Mouse (Mus musculus): ENCODE measurements around the gene Med15. TPM values are rescaled to one million over a fixed set of nuclear protein-coding genes. Genes with fewer than 3 reads are reported as not detected.
"Not testable (repeated sequence)": the region's sequence is repeated elsewhere in the genome, so short reads cannot be mapped to it uniquely, and the experiment has no call there.

Gene Med15
- polyA plus RNA-seq, 1 experiment from 2014 or later = 50.3 TPM

DNA sequence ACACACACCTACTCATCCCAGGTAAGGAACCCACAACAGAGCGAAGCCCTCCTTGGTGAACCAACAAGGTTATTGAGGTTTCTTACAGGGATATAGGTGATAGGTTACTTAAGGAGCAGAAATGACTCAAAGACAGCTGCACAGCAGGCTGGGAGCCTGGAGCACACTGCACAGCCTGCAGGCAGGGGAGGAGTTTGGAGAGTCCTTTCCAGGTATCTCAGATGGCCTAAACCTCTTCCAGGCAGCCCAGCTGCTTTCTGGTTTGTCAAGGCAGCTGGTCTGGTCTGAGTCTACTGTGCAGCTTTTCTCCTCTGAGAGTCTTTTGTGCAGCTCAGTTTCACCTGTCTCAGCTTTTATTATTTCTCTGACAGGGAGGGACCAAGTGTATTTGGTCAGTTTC, 25.1 kb upstream of the Med15 start:
- no peak overlapping the region for H3K4me2 ChIP-seq (replicated peaks)
- peaks cover 2% of the 10 kb centered on the region; the same call in 1 of the 2 replicates for H3K36me3 ChIP-seq
- no peak overlapping the region for H3K9ac ChIP-seq
- no peak overlapping the region for H3K4me3 ChIP-seq
- no peak overlapping the region for H3K27ac ChIP-seq
- no peaks in the 10 kb centered on the region for H3K9me3 ChIP-seq
- H3K4me1 ChIP-seq = peaks cover 20% of the 10 kb centered on the region
- WGBS = 84% methylated on average over 1 of the region's 1 CpGs
- no peak for ATAC-seq (ENCODE audit: low FRiP score, low read depth)
- 0 out of 2 replicates have a peak, but pooled peaks cover 2% of the 10 kb centered on the region for H3K27me3 ChIP-seq (replicated peaks)

DNA sequence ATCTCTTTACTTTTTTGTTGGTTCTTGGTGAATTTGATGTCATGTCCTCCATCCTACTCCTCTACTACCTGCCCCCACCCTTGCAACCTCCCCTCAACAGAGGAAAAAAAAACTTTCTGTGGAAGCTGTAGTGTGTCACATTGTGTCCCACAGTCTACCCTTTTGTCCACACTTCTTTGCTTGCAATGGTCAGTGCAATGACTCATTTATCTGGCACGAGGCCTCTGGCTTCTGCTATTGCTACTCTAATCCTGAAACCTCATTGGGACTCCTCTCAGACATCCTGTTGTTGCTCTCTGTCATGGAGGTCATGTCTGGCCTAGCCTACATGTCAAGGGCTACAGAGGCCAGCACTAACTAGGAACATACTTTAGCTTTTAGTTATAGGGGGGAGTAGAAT, 21.0 kb upstream of the Med15 start:
- Histone ChIP-seq H3K27ac (no peak overlapping the region), H3K27me3 (replicated peaks) (0 out of 2 replicates have a peak, but pooled peaks cover 2% of the 10 kb centered on the region), H3K36me3 (no peaks in the 10 kb centered on the region), H3K4me3 (no peak overlapping the region), H3K9me3 (no peaks in the 10 kb centered on the region), H3K9ac (no peak overlapping the region), H3K4me2 (replicated peaks) (no peak overlapping the region), H3K4me1 (no peaks in the 10 kb centered on the region)
- WGBS = 43% methylated on average over 1 of the region's 1 CpGs
- no peak for ATAC-seq (ENCODE audit: low FRiP score, low read depth)

DNA sequence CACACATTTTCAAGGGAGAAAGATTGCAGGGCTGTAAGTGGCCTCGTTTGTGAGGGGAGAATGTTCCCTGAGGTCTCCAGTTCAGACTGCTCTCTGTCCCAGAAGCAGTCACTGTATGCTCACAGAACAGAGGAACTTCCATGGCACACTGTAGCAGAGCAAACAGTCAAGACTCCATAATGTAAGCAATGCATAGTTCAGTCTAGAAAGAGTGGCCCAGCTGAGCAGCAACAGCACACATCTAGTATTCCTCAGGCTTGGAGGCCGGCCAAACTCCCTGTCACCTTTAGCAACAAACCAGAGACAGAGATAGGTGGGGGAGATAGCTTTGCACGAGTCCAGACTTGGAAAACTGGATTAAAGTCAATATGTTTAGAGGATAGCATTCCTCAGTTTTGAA, 20.3 kb upstream of the Med15 start:
- 0 out of 2 replicates have a peak, but pooled peaks cover 2% of the 10 kb centered on the region for H3K27me3 ChIP-seq (replicated peaks)
- ATAC-seq (ENCODE audit: low FRiP score, low read depth) = no peak
- no peaks in the 10 kb centered on the region for H3K4me1 ChIP-seq
- no peak overlapping the region for H3K4me3 ChIP-seq
- no peaks in the 10 kb centered on the region for H3K9me3 ChIP-seq
- no peak overlapping the region for H3K9ac ChIP-seq
- H3K4me2 ChIP-seq (replicated peaks) = no peak overlapping the region
- no peak overlapping the region for H3K27ac ChIP-seq
- 30% methylated on average over 3 of the region's 3 CpGs for WGBS
- no peaks in the 10 kb centered on the region for H3K36me3 ChIP-seq

DNA sequence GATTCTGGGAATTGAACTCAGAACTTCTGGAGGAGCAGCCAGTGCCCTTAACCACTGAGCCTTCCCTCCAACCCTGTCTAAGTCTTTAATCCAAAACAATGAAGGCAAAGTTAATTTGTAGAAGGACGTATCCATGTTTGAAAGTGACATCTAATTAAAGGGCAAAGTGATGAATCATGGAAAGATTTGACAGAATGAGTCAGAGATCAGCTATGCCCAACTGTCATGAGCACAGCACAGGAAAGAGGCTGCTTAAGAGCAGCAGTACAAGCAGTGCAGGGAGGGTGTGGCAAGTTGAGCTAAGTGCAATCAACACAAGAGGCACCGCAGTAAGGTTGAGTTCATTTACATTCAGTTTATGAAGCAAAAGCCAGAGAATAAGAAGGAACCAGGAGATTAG, 12.4 kb upstream of the Med15 start:
- WGBS = 85% methylated on average over 2 of the region's 2 CpGs

DNA sequence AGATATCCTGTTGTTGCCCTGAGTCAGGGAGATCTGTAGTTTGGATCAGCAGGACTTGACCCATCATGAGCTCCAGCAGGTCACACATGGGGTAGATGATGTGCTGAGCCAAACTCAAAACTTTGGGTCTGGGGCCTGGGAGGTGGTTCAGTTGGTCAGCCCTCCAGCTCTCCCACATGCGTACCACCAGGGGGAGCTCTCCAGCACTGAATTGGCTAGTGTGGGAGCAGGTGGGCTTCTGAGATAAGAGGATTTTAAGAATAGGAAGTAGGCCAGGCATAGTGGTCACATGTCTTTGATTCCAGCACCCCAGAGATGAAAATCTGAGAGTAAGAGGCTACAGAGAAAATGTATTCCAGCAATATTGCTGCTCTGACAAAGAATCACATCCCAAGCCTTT, 11.8 kb upstream of the Med15 start:
- WGBS = 14% methylated on average over 1 of the region's 1 CpGs

More for the DNA sequence above, 12.4 kb upstream of the Med15 start:
- H3K9me3 ChIP-seq = no peaks in the 10 kb centered on the region
- no peaks in the 10 kb centered on the region for H3K27me3 ChIP-seq (replicated peaks)
- no peaks in the 10 kb centered on the region for H3K4me1 ChIP-seq
- ATAC-seq (ENCODE audit: low FRiP score, low read depth) = no peak
- H3K4me2 ChIP-seq (replicated peaks) = no peak overlapping the region
- no peak overlapping the region for H3K9ac ChIP-seq
- H3K4me3 ChIP-seq = no peak overlapping the region
- no peak overlapping the region for H3K27ac ChIP-seq
- H3K36me3 ChIP-seq = no peaks in the 10 kb centered on the region

DNA sequence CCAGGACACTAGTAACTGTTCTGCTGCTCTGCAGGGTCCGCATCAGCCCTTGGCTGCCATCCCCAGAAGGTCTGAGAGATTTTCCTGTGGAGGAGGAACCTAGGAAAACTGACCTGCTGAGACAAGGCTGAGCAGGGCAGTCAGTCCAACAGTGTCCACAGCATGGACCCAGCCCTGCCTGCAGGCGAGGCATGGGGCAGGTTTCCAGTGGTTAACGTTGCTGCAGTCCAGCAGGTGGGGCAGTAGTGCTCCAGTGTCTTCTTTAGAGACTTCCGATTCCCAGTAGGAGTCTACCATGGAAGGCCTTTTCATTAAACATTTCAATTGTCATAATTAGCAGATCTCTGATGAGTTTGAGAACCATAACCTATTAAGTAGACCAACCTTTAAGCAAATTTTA, 10.6 kb upstream of the Med15 start:
- WGBS = 48% methylated on average over 4 of the region's 4 CpGs
- Histone ChIP-seq H3K4me2 (replicated peaks) (no peak overlapping the region), H3K4me1 (no peaks in the 10 kb centered on the region), H3K9me3 (no peaks in the 10 kb centered on the region), H3K4me3 (no peak overlapping the region), H3K36me3 (no peaks in the 10 kb centered on the region), H3K9ac (no peak overlapping the region), H3K27me3 (replicated peaks) (no peaks in the 10 kb centered on the region), H3K27ac (no peak overlapping the region)
- no peak for ATAC-seq (ENCODE audit: low FRiP score, low read depth)

More for the DNA sequence above, 11.8 kb upstream of the Med15 start:
- ATAC-seq (ENCODE audit: low FRiP score, low read depth) = no peak
- no peaks in the 10 kb centered on the region for H3K9me3 ChIP-seq
- no peak overlapping the region for H3K9ac ChIP-seq
- H3K27ac ChIP-seq = no peak overlapping the region
- H3K4me3 ChIP-seq = no peak overlapping the region
- no peaks in the 10 kb centered on the region for H3K27me3 ChIP-seq (replicated peaks)
- H3K4me1 ChIP-seq = no peaks in the 10 kb centered on the region
- no peak overlapping the region for H3K4me2 ChIP-seq (replicated peaks)
- no peaks in the 10 kb centered on the region for H3K36me3 ChIP-seq

DNA sequence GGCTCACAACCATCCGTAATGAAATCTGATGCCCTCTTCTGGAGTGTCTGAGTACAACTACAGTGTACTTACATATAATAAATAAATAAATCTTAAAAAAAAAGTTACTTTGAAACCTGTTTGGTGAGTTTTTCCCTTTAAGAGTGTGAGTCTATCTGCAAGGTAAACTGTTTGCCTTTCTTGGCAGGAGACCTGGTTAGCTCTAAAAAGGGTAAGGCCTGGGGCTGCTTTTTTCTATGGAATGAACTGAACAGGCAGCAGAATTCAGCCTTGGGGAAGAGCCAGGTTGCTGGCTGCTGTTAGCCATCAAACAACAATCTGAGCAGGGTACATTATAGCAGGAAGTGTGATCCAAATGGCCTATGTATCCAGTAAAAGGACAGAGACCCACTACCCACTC, 10.1 kb upstream of the Med15 start:
- Histone ChIP-seq H3K4me1 (no peaks in the 10 kb centered on the region), H3K9ac (no peak overlapping the region), H3K36me3 (no peaks in the 10 kb centered on the region), H3K4me2 (replicated peaks) (no peak overlapping the region), H3K4me3 (no peak overlapping the region), H3K27me3 (replicated peaks) (no peaks in the 10 kb centered on the region), H3K27ac (no peak overlapping the region), H3K9me3 (no peaks in the 10 kb centered on the region)
- ATAC-seq (ENCODE audit: low FRiP score, low read depth) = no peak
- WGBS = 89% methylated on average over 1 of the region's 1 CpGs

DNA sequence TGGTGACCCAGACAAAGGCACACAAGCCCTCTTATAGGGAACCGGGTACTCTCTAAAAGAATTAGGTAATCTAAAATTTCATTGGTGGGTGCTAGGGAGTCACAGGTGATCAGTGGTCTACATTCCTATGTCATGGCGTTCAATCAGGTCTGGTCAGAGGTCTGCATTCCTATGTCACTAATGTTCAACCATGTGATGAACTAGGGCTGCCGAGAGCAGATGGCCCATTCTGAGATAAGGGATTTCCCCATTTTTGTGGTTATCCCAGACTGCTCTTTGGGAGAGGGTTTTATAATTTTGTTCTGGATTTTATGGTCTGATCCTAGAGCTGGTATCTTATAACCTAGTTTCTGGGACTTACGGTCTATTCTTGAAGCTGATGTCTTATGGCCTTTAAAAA, 7.4 kb upstream of the Med15 start:
- WGBS = 83% methylated on average over 4 of the region's 4 CpGs

DNA sequence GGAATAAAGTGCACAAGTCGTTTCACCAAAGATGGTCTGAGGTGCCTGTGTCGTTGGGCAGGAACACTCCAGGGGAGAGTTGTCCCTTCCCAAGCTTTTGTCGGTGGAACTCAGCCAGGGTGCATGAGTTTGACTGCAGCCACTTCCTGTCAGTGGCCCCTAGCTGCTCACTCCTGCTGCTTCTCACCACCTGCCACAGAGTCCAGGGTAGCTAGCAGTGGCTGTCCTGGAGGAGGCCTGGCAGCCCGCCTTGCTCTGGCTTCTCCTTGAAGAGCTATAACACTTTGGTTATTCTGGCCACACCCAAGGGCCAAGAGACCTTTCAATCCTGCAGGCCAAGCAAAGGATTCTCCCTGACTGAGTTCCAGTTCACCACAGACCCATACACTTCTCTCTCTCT, 3.5 kb upstream of the Med15 start:
- no peak overlapping the region for H3K4me3 ChIP-seq
- 40% methylated on average over 4 of the region's 4 CpGs for WGBS
- no peak overlapping the region for H3K27ac ChIP-seq
- H3K9ac ChIP-seq = no peak overlapping the region
- ATAC-seq (ENCODE audit: low FRiP score, low read depth) = no peak
- H3K4me2 ChIP-seq (replicated peaks) = no peak overlapping the region
- no peaks in the 10 kb centered on the region for H3K4me1 ChIP-seq
- H3K27me3 ChIP-seq (replicated peaks) = 0 out of 2 replicates have a peak, but pooled peaks cover 3% of the 10 kb centered on the region
- no peaks in the 10 kb centered on the region for H3K36me3 ChIP-seq
- no peaks in the 10 kb centered on the region for H3K9me3 ChIP-seq

More for the DNA sequence above, 7.4 kb upstream of the Med15 start:
- H3K9me3 ChIP-seq = no peaks in the 10 kb centered on the region
- no peak overlapping the region for H3K4me3 ChIP-seq
- no peaks in the 10 kb centered on the region for H3K36me3 ChIP-seq
- H3K27me3 ChIP-seq (replicated peaks) = no peaks in the 10 kb centered on the region
- no peak overlapping the region for H3K27ac ChIP-seq
- H3K9ac ChIP-seq = no peak overlapping the region
- H3K4me2 ChIP-seq (replicated peaks) = no peak overlapping the region
- no peaks in the 10 kb centered on the region for H3K4me1 ChIP-seq
- no peak for ATAC-seq (ENCODE audit: low FRiP score, low read depth)

DNA sequence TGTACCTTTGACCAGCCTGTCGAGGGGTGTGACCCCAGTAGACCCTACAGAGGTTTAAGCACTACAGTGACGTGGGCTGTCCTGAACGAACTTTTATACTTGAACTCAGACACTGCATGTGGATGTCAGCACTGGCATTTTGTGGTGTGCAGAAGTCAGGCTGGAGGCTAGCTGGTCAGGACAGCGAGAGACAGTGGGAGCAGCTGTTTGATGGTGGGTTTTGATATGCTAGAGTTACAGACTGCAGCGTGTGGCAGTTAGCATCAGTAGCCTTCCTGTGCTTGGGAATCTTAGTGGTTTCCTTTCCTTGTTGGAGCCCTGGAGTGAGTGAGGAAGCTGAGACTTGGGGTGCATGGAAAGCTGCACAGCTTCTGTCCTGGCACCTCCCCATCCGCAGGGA, 2.2 kb upstream of the Med15 start:
- not testable (repeated sequence) for H3K4me3 ChIP-seq; H3K27me3 ChIP-seq (replicated peaks); H3K27ac ChIP-seq; H3K4me2 ChIP-seq (replicated peaks); H3K9ac ChIP-seq; ATAC-seq (ENCODE audit: low FRiP score, low read depth); H3K4me1 ChIP-seq; H3K9me3 ChIP-seq; H3K36me3 ChIP-seq
- WGBS = 86% methylated on average over 6 of the region's 6 CpGs

DNA sequence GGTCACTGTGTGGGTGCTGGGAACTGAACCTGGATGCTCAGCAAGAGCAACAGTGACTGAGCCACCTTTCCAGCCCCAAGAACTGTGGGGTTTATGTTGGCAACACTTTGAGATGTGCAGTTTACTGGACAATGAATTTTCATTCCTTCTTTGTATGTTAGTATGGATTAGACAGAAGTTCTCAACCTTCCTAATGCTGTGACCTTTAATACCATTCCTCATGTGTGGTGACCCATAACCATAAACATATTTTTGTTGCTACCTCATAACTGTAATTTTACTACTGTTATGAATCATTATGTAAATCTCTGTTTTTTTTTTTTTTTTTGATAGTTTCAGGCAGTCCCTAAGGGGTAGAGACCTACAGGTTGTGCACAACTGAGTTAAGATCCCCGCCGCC, 955 bp upstream of the Med15 start:
- WGBS = 67% methylated on average over 2 of the region's 2 CpGs
- no peak for ATAC-seq (ENCODE audit: low FRiP score, low read depth)
- 0 out of 2 replicates have a peak overlapping the region, but pooled peaks have one; percentile 37 for H3K4me2 ChIP-seq (replicated peaks)

DNA sequence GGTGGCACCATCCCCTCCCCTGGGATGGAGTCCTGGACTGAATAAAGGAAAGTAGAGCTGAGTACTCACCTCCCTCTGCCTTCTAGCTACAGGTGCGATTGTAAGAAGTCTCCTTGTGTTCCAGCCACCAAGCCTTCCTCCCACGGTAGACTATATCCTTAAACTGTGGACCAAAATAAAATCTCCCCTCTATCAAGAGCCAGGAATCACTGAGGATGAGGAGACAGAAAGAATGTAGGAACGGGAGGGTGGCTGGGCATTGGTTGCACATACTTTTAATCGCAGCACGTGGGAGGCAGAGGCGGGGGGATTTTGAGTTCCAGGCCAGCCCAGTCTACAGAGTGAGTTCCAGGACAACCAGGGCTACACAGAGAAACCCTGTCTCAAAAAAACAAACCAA, 260 bp downstream of the Med15 start:
- Histone ChIP-seq H3K9me3 (no peaks in the 10 kb centered on the region), H3K27me3 (replicated peaks) (0 out of 2 replicates have a peak, but pooled peaks cover 3% of the 10 kb centered on the region), H3K4me1 (no peaks in the 10 kb centered on the region), H3K36me3 (no peaks in the 10 kb centered on the region), H3K9ac (no peak overlapping the region), H3K4me3 (no peak overlapping the region), H3K27ac (no peak overlapping the region), H3K4me2 (replicated peaks) (no peak overlapping the region)
- no peak for ATAC-seq (ENCODE audit: low FRiP score, low read depth)
- 72% methylated on average over 6 of the region's 6 CpGs for WGBS

More for the DNA sequence above, 955 bp upstream of the Med15 start:
- no peaks in the 10 kb centered on the region for H3K36me3 ChIP-seq
- H3K27me3 ChIP-seq (replicated peaks) = 0 out of 2 replicates have a peak, but pooled peaks cover 3% of the 10 kb centered on the region
- H3K4me1 ChIP-seq = no peaks in the 10 kb centered on the region
- H3K27ac ChIP-seq = no peak overlapping the region
- H3K4me3 ChIP-seq = no peak overlapping the region
- H3K9ac ChIP-seq = no peak overlapping the region
- no peaks in the 10 kb centered on the region for H3K9me3 ChIP-seq

DNA sequence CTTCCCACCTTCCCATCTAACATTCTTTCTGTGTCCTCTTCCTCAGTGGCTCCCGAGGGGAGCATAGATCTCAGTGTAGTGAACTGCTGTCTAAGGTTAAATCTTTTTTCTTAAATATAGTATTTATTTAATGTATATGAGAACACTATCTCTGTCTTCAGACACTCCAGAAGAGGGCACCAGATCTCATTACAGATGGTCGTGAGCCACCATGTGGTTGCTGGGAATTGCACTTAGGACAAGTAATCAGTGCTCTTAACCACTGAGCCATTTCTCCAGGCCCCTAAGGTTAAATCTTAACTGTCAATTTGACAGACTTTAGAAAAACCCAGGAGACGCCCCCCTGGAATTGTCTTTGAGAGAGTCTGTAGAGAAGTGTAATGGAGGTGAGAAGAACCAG, 670 bp downstream of the Med15 start:
- no peak overlapping the region for H3K9ac ChIP-seq
- no peak overlapping the region for H3K4me3 ChIP-seq
- no peaks in the 10 kb centered on the region for H3K4me1 ChIP-seq
- 0 out of 2 replicates have a peak, but pooled peaks cover 3% of the 10 kb centered on the region for H3K27me3 ChIP-seq (replicated peaks)
- ATAC-seq (ENCODE audit: low FRiP score, low read depth) = no peak
- H3K4me2 ChIP-seq (replicated peaks) = no peak overlapping the region
- H3K36me3 ChIP-seq = no peaks in the 10 kb centered on the region
- H3K27ac ChIP-seq = no peak overlapping the region
- 45% methylated on average over 3 of the region's 3 CpGs for WGBS
- no peaks in the 10 kb centered on the region for H3K9me3 ChIP-seq

Measured in neural tube, embryonic 12.5 days (tissue).